Mouse (Mus musculus) right cerebral cortex, postnatal 25 days (tissue): ENCODE measurements around the gene Gm28168.
"Not testable (repeated sequence)": the region's sequence is repeated elsewhere in the genome, so short reads cannot be mapped to it uniquely, and the experiment has no call there.

ENCODE experiments used
- DNase-seq: peaks from one replicate; pipeline ENCODE4 v3.0.0; 2022

Gene Gm28168

GRCm38 (mm10) chr1:117927715-117928114 is at the start of gene Gm28168:
Gene Gm28168 (plus strand): TSS chr1:117928015.
- not testable (repeated sequence) for DNase-seq

GRCm38 (mm10) chr1:117965639-117966038 is 37.8 kb downstream of the Gm28168 start, which contains the start of gene Gm7145:
Gene Gm7145 (plus strand): TSS chr1:117965939.
- no peak for DNase-seq
